Mouse (Mus musculus) layer of hippocampus, adult 11-12 months (tissue): ENCODE results near the gene Fbln7.

Source experiments
- DNase-seq: peaks from one replicate; pipeline ENCODE4 v3.0.0; 2022; ENCODE audit warnings: low spot score

The Fbln7 gene

GRCm38 (mm10) chr2:128862636-128863035 is at the start of gene Fbln7:
Fbln7 (plus strand) TSS chr2:128862981.
- no peak for DNase-seq

DNA sequence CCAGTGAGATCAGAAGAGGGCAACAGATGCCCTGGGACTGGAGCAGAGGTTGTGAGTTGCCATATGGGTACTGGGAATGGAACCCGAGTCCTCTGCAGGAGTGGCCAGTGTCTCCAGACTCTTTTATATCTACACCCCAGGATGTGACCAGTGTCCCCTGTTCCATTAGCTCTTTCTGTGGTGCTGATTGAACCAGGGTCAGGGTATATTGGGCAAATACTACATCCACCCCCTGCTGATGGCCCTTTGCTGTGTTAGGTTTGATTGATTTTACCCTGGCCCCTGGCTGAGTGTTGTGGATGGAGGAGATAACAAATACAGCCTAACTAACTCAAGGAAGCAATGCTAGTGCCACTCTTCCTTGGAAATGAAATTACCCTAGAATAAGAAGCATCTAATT is 46.5 kb upstream of the Fbln7 start:
- DNase-seq, result no peak

DNA sequence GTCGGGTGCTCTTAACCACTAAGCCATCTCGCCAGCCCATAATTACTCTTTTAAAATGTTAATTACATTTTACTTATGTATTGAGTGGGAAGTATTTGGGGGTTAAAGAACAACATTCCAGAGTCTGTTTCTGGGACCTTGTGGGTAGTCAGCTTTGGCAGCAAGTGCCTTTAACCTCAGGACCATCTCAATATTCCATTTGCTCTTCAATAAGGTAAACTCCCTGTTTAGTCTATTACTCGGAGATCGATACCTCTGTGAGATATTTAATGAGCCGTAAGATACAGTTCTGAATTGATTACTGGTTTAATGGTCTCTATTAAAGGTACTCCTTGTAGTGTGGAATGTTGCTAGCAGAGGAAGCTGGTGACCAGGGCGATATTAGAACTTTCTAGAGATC is 45.9 kb upstream of the Fbln7 start:
- DNase-seq, result no peak

GRCm38 (mm10) chr2:128817387-128817785 is 45.4 kb upstream of the Fbln7 start:
- peak; percentile 86 for DNase-seq

GRCm38 (mm10) chr2:128817786-128818681 is 44.7 kb upstream of the Fbln7 start, which contains the start of gene Tmem87b:
Tmem87b (plus strand) TSS chr2:128818118.
- DNase-seq, result peak; percentile 98

- DNase-seq, result no peak
Observed at GRCm38 (mm10) chr2:128818956-128819643, 43.7 kb upstream of the Fbln7 start.

DNA sequence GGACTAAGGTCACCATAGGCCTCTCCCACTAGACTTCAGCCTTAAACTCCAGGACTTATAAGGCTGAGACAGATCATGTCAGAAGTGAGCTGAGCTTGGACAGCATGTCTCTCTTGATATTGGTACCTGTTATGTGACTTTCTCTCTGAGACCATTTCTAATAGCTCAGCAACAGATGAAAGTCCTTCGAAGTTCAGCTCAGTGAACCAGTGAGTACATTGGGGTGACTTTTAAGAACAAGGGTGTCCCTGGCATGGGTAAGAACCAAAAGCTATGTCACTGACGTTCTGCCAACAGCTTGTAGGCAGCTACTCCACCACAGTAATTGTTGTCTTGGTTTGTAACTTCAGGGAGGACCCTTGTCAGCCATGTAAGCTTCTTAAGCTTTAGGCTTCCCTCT is 42.1 kb upstream of the Fbln7 start:
- no peak for DNase-seq

- DNase-seq, result no peak
Observed at GRCm38 (mm10) chr2:128823893-128824292, 38.9 kb upstream of the Fbln7 start.

DNA sequence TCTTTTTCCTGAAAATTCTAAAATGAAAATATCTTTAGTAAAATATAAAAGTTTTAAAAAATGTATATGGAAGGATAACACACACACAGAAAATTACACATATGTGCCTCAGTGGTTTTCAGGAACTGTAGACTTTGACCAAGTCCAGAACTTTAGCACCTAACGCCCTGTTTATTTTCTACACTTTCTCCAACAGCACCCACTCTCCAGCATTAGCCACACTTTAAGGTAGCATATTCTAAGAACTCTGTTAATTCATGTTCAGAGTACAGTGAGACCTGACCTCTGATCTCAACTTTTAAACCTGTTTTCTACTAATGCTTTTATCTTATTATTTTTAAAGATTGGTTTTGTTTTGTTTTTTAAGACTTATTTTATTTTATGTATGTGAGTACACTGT is 35.0 kb upstream of the Fbln7 start:
- no peak for DNase-seq

DNA sequence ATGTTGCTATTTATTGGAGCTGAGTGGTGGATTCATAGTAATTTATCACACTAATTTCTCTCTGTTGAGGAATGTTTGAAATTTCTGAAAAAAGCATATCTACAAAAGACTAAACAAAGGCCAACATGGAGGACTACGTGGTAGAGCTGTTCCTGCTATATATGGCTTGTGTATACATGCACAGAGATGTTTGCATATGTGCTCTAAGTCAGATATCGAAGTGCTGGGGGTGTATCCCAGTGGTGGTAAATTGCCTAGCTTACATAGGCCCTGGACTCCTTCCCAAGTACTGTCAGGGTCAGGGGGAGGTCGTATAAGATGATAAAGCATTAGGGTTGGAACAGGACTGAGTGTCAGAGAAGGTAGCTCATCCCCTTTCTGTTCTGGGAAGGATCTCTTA is 30.2 kb upstream of the Fbln7 start:
- DNase-seq, result no peak

- no peak for DNase-seq
Observed at GRCm38 (mm10) chr2:128833035-128833434, 29.7 kb upstream of the Fbln7 start.

DNA sequence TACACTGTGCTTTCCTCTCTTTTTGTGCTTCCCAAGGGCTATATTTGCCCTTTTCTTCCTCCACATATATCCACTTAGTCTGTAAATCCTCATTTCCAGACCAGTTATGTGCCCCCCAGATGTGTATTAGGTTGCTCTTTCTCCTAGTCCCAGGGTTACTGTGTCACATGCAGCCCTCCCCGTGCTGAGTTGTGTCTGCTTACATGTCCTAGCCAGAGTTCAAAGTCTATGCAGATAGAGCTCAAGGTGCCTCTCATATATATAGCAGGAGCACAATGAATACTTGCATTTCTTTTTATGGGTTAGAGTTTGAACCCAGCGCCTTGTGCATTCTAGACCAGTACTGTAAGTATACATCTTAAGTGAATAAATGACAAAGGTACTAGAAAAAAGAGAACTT is 29.3 kb upstream of the Fbln7 start:
- DNase-seq, result no peak

GRCm38 (mm10) chr2:128837531-128837930 is 25.2 kb upstream of the Fbln7 start:
- no peak for DNase-seq

GRCm38 (mm10) chr2:128838611-128839010 is 24.2 kb upstream of the Fbln7 start:
- DNase-seq, result no peak

- no peak for DNase-seq
Observed at GRCm38 (mm10) chr2:128839501-128839900, 23.3 kb upstream of the Fbln7 start.

DNA sequence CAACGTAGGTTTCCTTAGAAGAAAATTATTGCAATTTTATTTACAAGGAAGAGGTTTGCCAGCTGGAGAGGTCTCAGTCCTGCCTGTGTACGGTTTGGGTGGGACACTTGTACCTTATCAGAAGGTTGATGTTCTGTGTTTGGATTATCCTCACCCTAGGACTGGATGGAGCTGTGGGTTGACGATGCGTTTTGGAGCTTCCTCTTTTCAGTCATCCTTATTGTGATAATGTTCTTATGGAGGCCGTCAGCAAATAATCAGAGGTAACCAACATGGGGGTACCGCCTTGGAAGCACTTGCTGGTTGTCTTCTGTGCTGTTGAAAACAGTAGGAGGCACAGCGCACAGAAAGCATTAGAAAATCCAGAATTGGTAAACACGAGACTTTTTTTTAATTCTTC is 20.3 kb upstream of the Fbln7 start:
- no peak for DNase-seq

- DNase-seq, result no peak
Observed at GRCm38 (mm10) chr2:128850036-128850435, 12.7 kb upstream of the Fbln7 start.

- no peak for DNase-seq
Observed at GRCm38 (mm10) chr2:128856673-128857072, 6.1 kb upstream of the Fbln7 start.

DNA sequence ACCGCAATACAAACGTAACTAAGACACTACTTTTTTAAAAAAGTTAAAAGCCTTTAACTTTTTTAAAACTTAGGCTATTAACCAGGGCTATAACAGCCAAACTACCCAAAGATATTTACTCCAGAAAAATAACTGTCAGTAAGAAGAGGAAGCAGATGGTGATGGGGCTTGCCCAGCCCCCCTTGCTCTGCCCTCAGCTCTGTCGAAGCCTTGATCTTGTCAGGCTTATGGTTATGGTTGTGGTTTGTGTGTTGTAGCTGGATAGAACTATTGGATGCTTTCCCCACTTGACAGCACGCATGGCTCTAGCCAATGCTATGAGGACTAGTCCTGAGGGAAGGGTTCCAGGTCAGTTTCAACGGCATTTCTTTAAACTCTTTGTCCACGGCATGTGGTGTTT is 3.8 kb upstream of the Fbln7 start:
- no peak for DNase-seq

GRCm38 (mm10) chr2:128859861-128860260 is 2.9 kb upstream of the Fbln7 start:
- DNase-seq, result no peak

DNA sequence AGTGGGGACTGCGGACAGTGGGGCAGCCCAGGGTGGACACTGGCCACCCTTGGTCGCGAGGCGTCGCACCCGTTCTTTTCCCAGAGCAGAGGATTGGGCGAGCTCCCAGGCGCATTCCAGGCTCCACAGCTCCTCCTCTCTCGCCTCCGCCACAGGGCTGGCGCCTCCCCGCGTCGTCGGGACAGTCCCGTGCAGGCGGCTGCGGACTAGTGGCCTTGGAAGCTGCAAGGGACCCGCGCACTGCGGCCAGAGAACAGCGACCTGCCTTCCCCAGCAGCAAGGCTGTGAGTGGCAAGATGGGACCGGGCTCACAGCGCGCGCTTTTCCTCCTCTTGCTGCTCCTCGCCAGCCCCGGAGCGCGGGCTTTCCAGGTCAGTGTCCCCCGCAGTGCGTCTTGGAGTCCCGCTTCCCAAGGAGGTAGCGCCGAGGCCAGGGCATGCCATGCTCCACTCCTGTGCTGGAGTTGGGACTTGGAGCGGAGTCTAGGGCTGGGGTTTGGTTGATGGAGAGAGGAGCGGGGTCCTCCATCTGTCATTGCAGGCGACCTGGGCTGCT is 1.1 kb downstream of the Fbln7 start:
- DNase-seq, result peak; percentile 13

DNA sequence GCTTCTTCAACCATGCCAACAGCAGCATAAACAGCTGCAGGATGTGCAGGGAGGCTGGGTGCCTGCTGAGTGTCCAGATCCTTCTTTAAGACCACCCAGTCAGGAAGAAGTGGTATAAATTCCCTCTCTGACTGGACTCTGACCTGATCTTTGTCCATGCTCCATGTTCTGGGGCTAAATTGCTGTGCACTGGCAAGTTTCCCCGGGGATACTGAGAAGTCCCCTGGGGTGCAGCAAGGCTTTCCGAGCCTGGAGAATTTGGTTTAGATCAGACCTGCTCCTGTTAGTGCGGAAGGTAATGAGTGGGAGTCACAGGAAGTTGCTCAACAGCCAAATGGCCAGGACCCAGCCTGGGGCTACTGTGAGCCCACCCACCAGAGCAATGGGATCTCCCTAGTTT is 2.3 kb downstream of the Fbln7 start:
- DNase-seq, result no peak

DNA sequence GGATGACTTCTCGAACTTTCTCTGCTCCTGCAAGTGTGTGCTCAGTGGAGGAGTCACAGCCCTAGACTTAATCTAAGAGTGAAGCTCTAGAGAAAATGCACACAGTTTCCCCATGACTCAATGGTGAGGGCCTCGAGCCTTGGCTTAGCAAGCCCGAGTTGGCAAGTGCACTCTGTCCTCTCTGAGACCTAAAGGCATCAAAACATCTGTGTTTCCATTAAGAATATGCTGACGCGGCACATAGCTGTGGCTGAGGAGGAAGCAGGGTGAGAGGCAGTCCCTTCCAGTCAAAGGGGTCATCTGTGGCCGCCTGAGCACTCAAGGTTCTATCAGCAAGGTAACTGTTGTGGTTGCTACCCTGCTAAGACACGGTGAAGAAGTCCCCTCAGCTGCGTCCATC is 8.9 kb downstream of the Fbln7 start:
- no peak for DNase-seq
